In the genomic region with DNA sequence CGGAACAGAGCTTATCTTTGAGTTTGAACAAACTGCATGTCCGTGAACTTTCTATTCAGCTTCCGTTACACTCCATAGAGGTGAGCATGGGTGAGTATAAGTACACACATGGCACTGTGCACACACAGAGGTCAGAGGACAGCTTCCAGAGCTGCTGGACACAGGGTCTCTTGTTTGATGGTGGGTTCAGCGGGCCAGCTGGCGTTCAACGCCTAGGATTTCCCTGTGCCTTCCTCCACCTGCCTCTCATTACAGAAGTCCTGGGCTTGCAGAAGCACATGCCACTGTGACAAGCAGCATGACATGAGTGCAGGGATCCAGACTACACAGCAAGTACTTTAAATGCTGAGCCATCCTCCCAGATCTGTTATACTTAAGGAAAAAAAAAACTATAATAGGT, we compare ENCODE assay signal across 19 mouse cellular contexts.
DNase-seq lines count a peak whose midpoint lies in the region; ATAC-seq lines count a peak whose summit lies in the region.
"Had no signal": no experiment of that assay in that cellular context is flagged by ENCODE, and none has a peak within 500 bp of the region (broad histone marks: within the 10 kb centered on the region; RNA-seq: fewer than 3 reads in every experiment).

No protein-coding gene starts in this region.

- no peaks in the 10 kb centered on the region for H3K9me3 ChIP-seq in embryonic facial prominence, embryonic 11.5 days (replicated peaks; ENCODE audit: control insufficient read depth, low read length)
- H3K9me3 ChIP-seq in midbrain, embryonic 14.5 days (ENCODE audit: control insufficient read depth, low read length), result no peaks in the 10 kb centered on the region
- H3K9me3 ChIP-seq: embryonic facial prominence, embryonic 15.5 days; forebrain, embryonic 15.5 days; heart, embryonic 13.5 days; hindbrain, embryonic 12.5 days had no signal

- DNase-seq in embryo, embryonic 10 days (ENCODE audit: low spot score), result peak; percentile 35
- DNase-seq in embryo, embryonic 10.5 days (ENCODE audit: low spot score), result peak; percentile 44
- DNase-seq in embryonic facial prominence, embryonic 11.5 days (ENCODE audit: low spot score), result peak; percentile 12
- DNase-seq in mesoderm, embryonic 11.5 days (ENCODE audit: low read depth, low spot score), result peak; percentile 20
- no peak for DNase-seq in midbrain, embryonic 14.5 days
- DNase-seq in right cerebral cortex, postnatal 4 days, result no peak
- DNase-seq: adrenal gland, adult 2 months; adrenal gland, postnatal 25 days; cerebellum, adult 9-10 months; cerebellum, postnatal 25 days; gastrocnemius, postnatal 25 days; heart, postnatal 36 days; kidney, adult 11 months had no signal

- no peaks in the 10 kb centered on the region for H3K4me1 ChIP-seq in embryonic facial prominence, embryonic 11.5 days (ENCODE audit: control insufficient read depth, insufficient read depth, low read length)
- H3K4me1 ChIP-seq in midbrain, embryonic 14.5 days (ENCODE audit: control insufficient read depth, insufficient read depth, low read length), result no peaks in the 10 kb centered on the region
- H3K4me1 ChIP-seq: embryonic facial prominence, embryonic 15.5 days; forebrain, embryonic 15.5 days had no signal

- H3K27me3 ChIP-seq in embryonic facial prominence, embryonic 11.5 days (ENCODE audit: control insufficient read depth, insufficient read depth, low read length), result no peaks in the 10 kb centered on the region
- H3K27me3 ChIP-seq in midbrain, embryonic 14.5 days (ENCODE audit: control insufficient read depth, insufficient read depth, low read length), result no peaks in the 10 kb centered on the region
- H3K27me3 ChIP-seq: embryonic facial prominence, embryonic 15.5 days; forebrain, embryonic 15.5 days; heart, embryonic 13.5 days; hindbrain, embryonic 12.5 days had no signal

- H3K4me3 ChIP-seq in embryonic facial prominence, embryonic 11.5 days (ENCODE audit: low read depth, low read length), result no peak overlapping the region
- H3K4me3 ChIP-seq in midbrain, embryonic 14.5 days (replicated peaks; ENCODE audit: low read depth, low read length), result no peak overlapping the region
- H3K4me3 ChIP-seq: embryonic facial prominence, embryonic 15.5 days; erythroblast, embryonic 14.5 days; forebrain, embryonic 15.5 days; heart, embryonic 13.5 days; hindbrain, embryonic 12.5 days had no signal

- H3K36me3 ChIP-seq in embryonic facial prominence, embryonic 11.5 days (replicated peaks; ENCODE audit: control insufficient read depth, insufficient read depth, low read depth, low read length), result no peaks in the 10 kb centered on the region
- no peaks in the 10 kb centered on the region for H3K36me3 ChIP-seq in midbrain, embryonic 14.5 days (ENCODE audit: control insufficient read depth, insufficient read depth, low read length)
- H3K36me3 ChIP-seq: embryonic facial prominence, embryonic 15.5 days; forebrain, embryonic 15.5 days; heart, embryonic 13.5 days; hindbrain, embryonic 12.5 days had no signal

- H3K4me2 ChIP-seq in embryonic facial prominence, embryonic 11.5 days (ENCODE audit: low read depth, low read length), result no peak overlapping the region
- no peak overlapping the region for H3K4me2 ChIP-seq in midbrain, embryonic 14.5 days (ENCODE audit: low read length)
- H3K4me2 ChIP-seq: embryonic facial prominence, embryonic 15.5 days; forebrain, embryonic 15.5 days; heart, embryonic 13.5 days; hindbrain, embryonic 12.5 days had no signal

- H3K9ac ChIP-seq in embryonic facial prominence, embryonic 11.5 days (replicated peaks; ENCODE audit: low read length), result no peak overlapping the region
- no peak overlapping the region for H3K9ac ChIP-seq in midbrain, embryonic 14.5 days (replicated peaks; ENCODE audit: low read length)
- H3K9ac ChIP-seq: embryonic facial prominence, embryonic 15.5 days; forebrain, embryonic 15.5 days; heart, embryonic 13.5 days; hindbrain, embryonic 12.5 days had no signal

- no peak overlapping the region for H3K27ac ChIP-seq in embryonic facial prominence, embryonic 11.5 days (replicated peaks; ENCODE audit: low read depth, low read length)
- H3K27ac ChIP-seq in midbrain, embryonic 14.5 days (replicated peaks; ENCODE audit: low read depth, low read length), result no peak overlapping the region
- H3K27ac ChIP-seq: embryonic facial prominence, embryonic 15.5 days; forebrain, embryonic 15.5 days; heart, embryonic 13.5 days; hindbrain, embryonic 12.5 days; hindbrain, postnatal 0 days had no signal

- ATAC-seq in embryonic facial prominence, embryonic 11.5 days (replicated peaks; ENCODE audit: insufficient number of reproducible peaks, low FRiP score, low TSS enrichment, low read depth), result no peak
- ATAC-seq in midbrain, embryonic 14.5 days (ENCODE audit: low FRiP score, low TSS enrichment), result no peak
- ATAC-seq: forebrain, embryonic 15.5 days; hindbrain, postnatal 0 days had no signal

- WGBS in embryonic facial prominence, embryonic 11.5 days, result 57% methylated on average over 6 of the region's 6 CpGs
- 91% methylated on average over 6 of the region's 6 CpGs for WGBS in midbrain, embryonic 14.5 days

Comparison
In these comparisons a context has a peak if more than half of its experiments do, and no peak if none do; other contexts are left out.
1. DNase-seq: peak in embryo, embryonic 10 days (single experiment), embryo, embryonic 10.5 days (single experiment), embryonic facial prominence, embryonic 11.5 days (single experiment) and mesoderm, embryonic 11.5 days (single experiment); none in midbrain, embryonic 14.5 days (single experiment) and right cerebral cortex, postnatal 4 days (single experiment).